Mouse (Mus musculus) CH12.LX (cell line): ENCODE data around the gene Eral1.

ENCODE experiments used
- CTCF ChIP-seq, 2 experiments: IDR thresholded peaks in 1 of 2; conservative IDR thresholded peaks in 1 of 2; 2 replicates each; pipeline ENCODE4 v1.5.1; 2011 to 2012; ENCODE audit warnings: low read depth in 2 of 2, low read length in 2 of 2, improper control_type of control experiment in 1 of 2, inconsistent platforms in 1 of 2, mild to moderate bottlenecking in 1 of 2, moderate library complexity in 1 of 2
- EP300 ChIP-seq: IDR thresholded peaks from 2 replicates; pipeline ENCODE4 v1.6.1; 2011; ENCODE audit warnings: low read length, improper control_type of control experiment
- MYC ChIP-seq: IDR thresholded peaks from 2 replicates; pipeline ENCODE4 v1.6.1; 2011; ENCODE audit warnings: low read depth, mild to moderate bottlenecking, improper control_type of control experiment, low read length
- RAD21 ChIP-seq: IDR thresholded peaks from 2 replicates; pipeline ENCODE4 v1.6.1; 2011; ENCODE audit warnings: low read depth, mild to moderate bottlenecking, low read length, improper control_type of control experiment, moderate library complexity
- SMC3 ChIP-seq: IDR thresholded peaks from 2 replicates; pipeline ENCODE4 v1.6.1; 2011; ENCODE audit warnings: low read depth, low read length, improper control_type of control experiment
- USF2 ChIP-seq: conservative IDR thresholded peaks from 2 replicates; pipeline ENCODE4 v1.6.1; 2011; ENCODE audit warnings: low read depth, low read length, improper control_type of control experiment

GRCm38 (mm10) chr11:78121176-78121575, 41.0 kb upstream of the Eral1 start:
- TF ChIP-seq CTCF (conservative IDR thresholded peaks at IDR 0.05 in 1 of 2, IDR thresholded peaks at IDR 0.05 in 1 of 2; ENCODE audit: low read depth in 2 of 2, low read length in 2 of 2) = no peak
- no peak for TF ChIP-seq MYC
- no peak for TF ChIP-seq USF2
- TF ChIP-seq SMC3 = no peak
- no peak for TF ChIP-seq RAD21
- no peak for TF ChIP-seq EP300
